Mouse (Mus musculus) bone marrow, adult 2 months (tissue): ENCODE results near the gene Drd3. TPM values are rescaled to one million over a fixed set of nuclear protein-coding genes. Genes with fewer than 3 reads are reported as not detected.

Experiments
- H3K27ac ChIP-seq: fragments of 200-500 bp; 2 replicates; pipeline ENCODE4 v1.5.1; 2012; ENCODE audit warnings: low read depth, mild to moderate bottlenecking, control low read depth, inconsistent platforms, low read length; ENCODE audit not compliant: control insufficient read depth, poor library complexity, insufficient read depth
- H3K4me1 ChIP-seq: fragments of 200-500 bp; 2 replicates; pipeline ENCODE4 v1.6.1; 2011; ENCODE audit warnings: low read length; ENCODE audit not compliant: control insufficient read depth, insufficient read depth
- H3K4me3 ChIP-seq: fragments of 200-500 bp; replicated peaks from 2 replicates; pipeline ENCODE3; 2011; ENCODE audit warnings: mild to moderate bottlenecking, low read depth, low read length, control low read depth; ENCODE audit not compliant: control insufficient read depth
- CTCF ChIP-seq: fragments of 200-500 bp; IDR thresholded peaks from 2 replicates; pipeline ENCODE4 v1.5.1; 2011; ENCODE audit warnings: low read length, control low read depth; ENCODE audit not compliant: control insufficient read depth, insufficient read depth
- POLR2A ChIP-seq: fragments of 200-500 bp; IDR thresholded peaks from 2 replicates; pipeline ENCODE4 v1.6.1; 2011; ENCODE audit warnings: low read depth, mild to moderate bottlenecking, control low read depth, low read length, borderline replicate concordance; ENCODE audit not compliant: control insufficient read depth
- WGBS: fragments of 180-500 bp; shearing (Covaris S2); methylation state at CpG from one replicate; pipeline ENCODE4 v1.1.7; 2018; 5-methylcytosine and 5-hydroxymethylcytosine counted together
- polyA plus RNA-seq: library from polyadenylated mRNA; stranded (reverse); fragments of >200 nt; gene quantifications from 2 replicates; pipeline ENCODE4 v1.2.4, GENCODE M21; 2011; ENCODE audit warnings: low replicate concordance; ENCODE audit not compliant: missing spikeins, insufficient read depth, insufficient read length

The Drd3 gene
- polyA plus RNA-seq, 1 experiment = not detected

DNA sequence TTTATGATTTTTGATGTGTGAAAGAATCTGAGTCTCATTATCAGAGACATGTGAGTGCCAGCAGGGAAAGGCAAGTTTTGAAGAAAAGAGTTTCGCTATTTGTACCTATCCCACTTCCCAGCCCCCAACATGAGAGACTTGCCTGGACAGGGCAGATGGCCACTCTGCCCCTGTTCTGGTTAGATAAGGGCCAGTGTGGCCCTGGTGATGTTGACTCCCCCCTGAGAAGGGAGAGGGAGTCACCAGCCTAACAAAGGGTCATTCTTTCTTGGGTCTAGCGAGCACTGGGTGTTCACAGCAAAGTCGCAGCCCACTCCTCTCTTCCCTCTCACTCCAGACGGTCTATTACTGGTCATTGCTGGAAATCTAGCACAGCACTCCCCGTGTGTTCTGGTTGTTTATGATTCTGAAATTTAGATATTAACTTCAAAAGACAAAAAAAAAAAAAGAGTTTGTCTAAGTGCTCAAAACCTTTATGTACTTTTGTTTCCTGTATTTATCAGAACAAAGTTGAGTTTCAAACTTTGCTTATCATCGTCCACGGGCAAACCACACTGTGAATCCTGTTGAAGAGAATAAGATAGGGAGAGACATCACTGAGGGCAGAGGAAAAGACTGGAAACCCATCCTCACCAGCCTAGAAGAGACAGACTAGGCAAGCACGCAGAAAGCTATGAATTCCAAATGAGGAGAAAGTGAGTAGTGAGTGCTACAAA is 24.2 kb upstream of the Drd3 start:
- no peaks in the 10 kb centered on the region for H3K4me1 ChIP-seq
- WGBS = 82% methylated on average over 8 of the region's 8 CpGs
- no peak overlapping the region for H3K4me3 ChIP-seq
- H3K27ac ChIP-seq = no peak overlapping the region
- TF ChIP-seq CTCF = no peak
- TF ChIP-seq POLR2A = no peak

DNA sequence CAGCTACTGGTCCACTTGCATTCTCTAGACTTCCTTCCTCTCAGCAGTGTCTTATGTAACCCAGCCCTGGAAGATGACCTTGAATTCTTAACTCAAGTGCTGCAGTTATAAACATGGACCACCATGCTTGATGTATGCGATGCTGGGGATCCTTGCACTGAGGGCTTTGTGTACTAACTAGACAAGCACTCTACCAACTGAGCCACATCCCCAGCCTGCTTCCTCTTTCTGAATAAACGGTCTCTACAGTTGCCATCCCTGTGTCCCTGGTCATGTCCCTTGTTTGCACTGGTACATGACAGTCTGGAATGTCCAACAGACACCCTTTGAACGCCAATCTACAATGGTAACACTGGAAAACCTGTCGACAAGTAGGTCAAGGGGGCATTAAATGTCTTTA is 23.5 kb upstream of the Drd3 start:
- WGBS = 73% methylated on average over 4 of the region's 4 CpGs
- Histone ChIP-seq H3K4me3 (no peak overlapping the region), H3K4me1 (no peaks in the 10 kb centered on the region), H3K27ac (no peak overlapping the region)
- TF ChIP-seq CTCF (no peak), POLR2A (no peak)

DNA sequence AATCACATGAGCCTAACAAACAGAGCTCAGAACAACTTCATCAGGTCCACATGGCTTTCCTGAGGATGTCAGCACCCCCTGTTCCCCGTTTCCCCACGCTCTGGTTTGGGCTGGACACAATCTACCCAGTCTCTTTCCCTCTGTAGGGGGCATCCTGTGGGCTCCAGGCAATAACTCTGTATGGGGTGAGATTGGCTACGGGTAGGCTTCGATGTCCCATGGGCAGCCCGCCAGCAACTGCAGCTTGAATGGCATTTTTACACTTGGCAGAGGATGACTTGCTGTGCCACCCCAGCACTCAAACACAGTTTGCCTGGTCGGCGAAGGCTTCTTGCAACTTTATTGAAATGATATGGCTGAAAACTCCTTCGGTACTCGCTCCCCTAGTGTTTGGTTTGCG is 21.3 kb upstream of the Drd3 start:
- 84% methylated on average over 10 of the region's 10 CpGs for WGBS
- no peak for TF ChIP-seq POLR2A
- no peak for TF ChIP-seq CTCF
- H3K4me1 ChIP-seq = no peaks in the 10 kb centered on the region
- no peak overlapping the region for H3K27ac ChIP-seq
- no peak overlapping the region for H3K4me3 ChIP-seq

DNA sequence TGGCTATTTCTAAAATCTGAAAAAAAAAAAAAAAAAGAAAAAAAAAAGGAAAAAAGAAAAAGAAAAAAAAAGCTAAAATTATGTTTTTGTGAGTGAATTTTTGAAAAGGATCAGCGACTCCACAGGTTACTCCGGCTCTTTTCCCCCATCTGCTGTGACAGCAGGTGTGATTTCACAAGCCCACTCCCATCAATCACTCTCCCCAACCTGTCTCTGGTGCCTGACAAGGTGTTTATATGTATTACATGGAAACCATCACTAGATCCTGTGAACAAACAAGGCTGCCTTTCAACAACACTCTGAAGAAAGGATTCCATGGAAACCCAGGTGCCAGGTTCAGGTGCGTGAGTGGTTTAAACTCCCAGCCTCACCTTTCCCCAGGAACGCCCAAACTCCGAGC is 20.9 kb upstream of the Drd3 start:
- Histone ChIP-seq H3K27ac (no peak overlapping the region), H3K4me3 (no peak overlapping the region), H3K4me1 (no peaks in the 10 kb centered on the region)
- 84% methylated on average over 5 of the region's 5 CpGs for WGBS
- no peak for TF ChIP-seq CTCF
- no peak for TF ChIP-seq POLR2A

DNA sequence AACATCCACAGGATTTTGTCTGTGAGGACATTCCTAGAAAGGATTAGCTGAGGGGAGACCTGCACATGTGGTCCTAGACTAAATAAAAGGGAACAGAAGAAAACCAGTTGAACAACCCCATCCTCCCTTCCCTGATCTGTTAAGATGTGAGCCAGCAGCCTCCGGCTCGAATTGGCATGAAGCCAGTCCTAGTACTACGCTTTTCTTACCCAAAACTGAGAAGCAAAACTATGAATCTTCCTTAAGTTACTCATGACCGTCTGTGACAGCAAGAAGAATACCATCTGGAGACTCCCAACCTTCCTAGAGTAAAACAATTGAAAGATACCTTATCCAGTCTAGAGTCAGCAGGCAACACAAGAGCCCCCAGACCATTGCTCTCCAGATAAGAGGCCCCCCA is 15.9 kb upstream of the Drd3 start:
- Histone ChIP-seq H3K4me1 (no peaks in the 10 kb centered on the region), H3K4me3 (no peak overlapping the region), H3K27ac (no peak overlapping the region)
- 71% methylated on average over 4 of the region's 4 CpGs for WGBS
- no peak for TF ChIP-seq CTCF
- no peak for TF ChIP-seq POLR2A

DNA sequence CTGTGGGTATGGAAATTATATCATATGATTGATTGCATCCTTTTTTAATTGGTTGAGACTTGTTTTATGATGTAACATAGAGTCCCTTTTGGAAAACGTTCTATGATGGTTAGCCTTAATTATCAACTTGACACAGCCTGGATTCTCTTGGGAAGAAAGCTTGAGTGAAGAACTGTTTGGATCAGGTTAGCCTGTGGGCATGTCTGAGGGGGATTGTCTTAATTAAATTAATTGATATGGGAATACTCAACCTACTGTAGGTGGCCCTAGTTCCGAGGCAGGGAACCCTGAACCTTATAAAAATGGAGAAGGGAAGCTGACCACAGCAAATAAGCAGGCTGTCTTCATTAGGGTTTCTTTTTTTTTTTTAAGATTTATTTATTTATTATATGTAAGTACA is 12.9 kb upstream of the Drd3 start:
- no peak for TF ChIP-seq CTCF
- no peak for TF ChIP-seq POLR2A

DNA sequence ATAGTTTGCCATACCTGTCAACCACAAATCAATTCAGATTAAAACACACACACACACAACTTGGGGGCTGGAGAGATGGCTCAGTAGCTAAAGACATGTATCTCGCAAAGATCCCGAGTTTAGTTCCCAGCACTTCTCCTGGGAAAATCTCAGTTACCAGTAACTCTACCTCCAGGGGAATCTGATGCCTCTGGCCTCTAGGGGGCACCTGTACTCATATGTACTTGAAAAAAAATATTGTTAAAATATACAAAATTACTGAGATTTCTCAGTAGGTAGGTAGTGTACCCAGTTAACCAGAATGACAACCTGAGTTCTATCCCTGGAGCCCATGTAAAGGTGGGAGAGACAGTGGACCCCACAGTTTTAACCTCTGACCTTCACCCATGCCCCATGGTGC is 5.4 kb upstream of the Drd3 start:
- Histone ChIP-seq H3K4me3 (no peak overlapping the region), H3K4me1 (no peaks in the 10 kb centered on the region), H3K27ac (no peak overlapping the region)
- TF ChIP-seq CTCF (no peak), POLR2A (no peak)
- WGBS = 78% methylated on average over 2 of the region's 2 CpGs

More for the DNA sequence above, 12.9 kb upstream of the Drd3 start:
- Histone ChIP-seq H3K4me1 (no peaks in the 10 kb centered on the region), H3K4me3 (no peak overlapping the region), H3K27ac (no peak overlapping the region)
- WGBS = 65% methylated on average over 2 of the region's 2 CpGs

DNA sequence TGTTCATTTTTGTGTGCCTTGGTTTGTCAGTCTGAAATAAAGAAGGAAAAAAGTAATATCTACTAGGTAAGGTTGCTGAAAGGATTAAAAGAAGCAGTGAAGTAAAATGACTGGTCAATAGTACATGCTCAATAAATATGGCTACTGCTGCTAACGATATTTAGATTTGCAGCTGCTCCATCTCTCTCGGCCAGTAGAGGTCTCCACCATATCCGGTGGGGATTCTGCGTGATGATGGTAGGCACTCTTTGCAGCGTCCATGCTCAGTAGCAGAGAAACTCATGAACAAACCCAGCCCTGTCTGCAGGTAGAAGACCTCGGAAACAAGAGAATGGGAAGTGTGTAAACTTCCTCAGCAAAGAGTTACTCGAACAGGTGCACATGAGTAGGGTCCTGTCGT is 926 bp upstream of the Drd3 start:
- TF ChIP-seq CTCF (peak; percentile 19; the same call in 1 of the 2 replicates), POLR2A (no peak)
- H3K27ac ChIP-seq = no peak overlapping the region
- H3K4me1 ChIP-seq = no peaks in the 10 kb centered on the region
- H3K4me3 ChIP-seq = no peak overlapping the region
- 72% methylated on average over 8 of the region's 8 CpGs for WGBS

DNA sequence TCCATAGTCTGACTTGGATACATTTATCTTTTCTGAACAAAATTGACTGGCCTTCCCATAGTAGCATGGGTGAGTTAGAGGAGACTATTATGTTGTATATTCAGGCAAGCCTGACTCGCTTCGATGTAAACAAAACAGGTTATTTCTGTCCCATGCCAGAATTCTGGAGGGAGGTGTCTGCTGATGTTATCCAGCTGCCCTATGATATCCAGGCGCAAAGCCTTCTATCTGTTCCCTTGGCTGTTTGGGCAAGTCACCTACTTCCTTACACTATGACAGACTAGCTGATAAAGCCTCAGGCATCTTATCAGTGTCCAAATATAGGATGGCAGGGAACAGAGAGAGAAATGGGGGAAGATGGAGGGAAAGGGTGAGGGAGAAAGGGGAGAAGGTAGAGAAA is 18.5 kb downstream of the Drd3 start:
- TF ChIP-seq CTCF (no peak), POLR2A (no peak)
- H3K4me1 ChIP-seq = no peaks in the 10 kb centered on the region
- no peak overlapping the region for H3K27ac ChIP-seq
- H3K4me3 ChIP-seq = no peak overlapping the region
- 86% methylated on average over 3 of the region's 3 CpGs for WGBS
